Mouse (Mus musculus): ENCODE measurements around the gene Sbno2.

DNA sequence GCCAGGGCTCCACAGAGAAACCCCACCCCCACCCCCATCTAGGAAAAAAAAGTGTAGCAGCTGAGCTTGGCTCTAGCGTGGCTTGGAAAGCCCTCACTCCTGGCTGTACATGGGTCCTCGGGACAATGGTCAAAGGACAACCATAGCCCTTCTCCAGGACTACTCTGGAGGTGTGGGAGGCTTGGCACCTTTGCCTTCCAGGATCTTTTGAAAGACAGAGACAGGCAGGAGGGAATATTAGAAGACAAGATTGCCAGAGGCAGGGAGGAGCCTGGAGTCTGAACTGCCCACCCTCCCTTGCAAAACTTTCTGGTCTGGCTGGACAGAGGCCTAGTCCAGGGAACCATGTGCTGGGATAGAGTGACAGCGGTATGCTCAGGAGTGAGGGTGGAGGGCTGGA, 10.7 kb downstream of the Sbno2 start:
- TF ChIP-seq CTCF (IDR thresholded peaks at IDR 0.05; ENCODE audit: control insufficient read depth, insufficient read depth, insufficient read length), result no peak
- no peak for TF ChIP-seq USF1 (IDR thresholded peaks at IDR 0.05; ENCODE audit: low read depth)
- no peak for TF ChIP-seq MYOD1 (IDR thresholded peaks at IDR 0.05; ENCODE audit: control insufficient read depth, insufficient read length, low read depth)
